Mouse (Mus musculus) heart, adult 18-20 months (tissue): ENCODE data around the gene Cnst. TPM values are rescaled to one million over a fixed set of nuclear protein-coding genes. Genes with fewer than 3 reads are reported as not detected.

ENCODE experiments used
- DNase-seq, 2 experiments: peaks; one replicate each; pipeline ENCODE4 v3.0.0; 2021 to 2022; ENCODE audit warnings: mixed read lengths in 1 of 2
- total RNA-seq, 2 experiments: library from RNA; stranded (reverse); gene quantifications; 2 replicates each; pipeline ENCODE4 v1.2.3; 2021

Cnst gene
- total RNA-seq, 2 experiments from 2014 or later: 43.9 to 47.2 TPM

GRCm38 (mm10) chr1:179592143-179592542, 46.0 kb downstream of the Cnst start:
- DNase-seq: no peak

- no peak for DNase-seq
These were observed 46.8 kb downstream of the Cnst start for GRCm38 (mm10) chr1:179592972-179593371.

GRCm38 (mm10) chr1:179598386-179598785, 52.2 kb downstream of the Cnst start:
- no peak for DNase-seq

GRCm38 (mm10) chr1:179604526-179604925, 58.4 kb downstream of the Cnst start:
- no peak for DNase-seq

GRCm38 (mm10) chr1:179606004-179606723, 60.0 kb downstream of the Cnst start:
- DNase-seq: peak; percentile 38 to 52

- no peak for DNase-seq
These were observed 62.4 kb downstream of the Cnst start for GRCm38 (mm10) chr1:179608521-179608920.

- no peak for DNase-seq
These were observed 63.7 kb downstream of the Cnst start for GRCm38 (mm10) chr1:179609724-179610505.

GRCm38 (mm10) chr1:179611182-179611581, 65.0 kb downstream of the Cnst start:
- no peak for DNase-seq

GRCm38 (mm10) chr1:179612418-179612817, 66.2 kb downstream of the Cnst start:
- DNase-seq: no peak

GRCm38 (mm10) chr1:179612986-179613505, 66.9 kb downstream of the Cnst start:
- no peak for DNase-seq

GRCm38 (mm10) chr1:179617426-179617825, 71.3 kb downstream of the Cnst start:
- DNase-seq: no peak

- no peak for DNase-seq
These were observed 76.5 kb downstream of the Cnst start for GRCm38 (mm10) chr1:179622665-179623064.

GRCm38 (mm10) chr1:179623657-179624056, 77.5 kb downstream of the Cnst start:
- DNase-seq: peak; percentile 29 to 68

GRCm38 (mm10) chr1:179624354-179624753, 78.2 kb downstream of the Cnst start:
- peak; percentile 36 to 79 for DNase-seq

GRCm38 (mm10) chr1:179627855-179628254, 81.7 kb downstream of the Cnst start:
- DNase-seq: no peak

- DNase-seq: no peak
These were observed 82.4 kb downstream of the Cnst start for GRCm38 (mm10) chr1:179628438-179629106.

- no peak for DNase-seq
These were observed 83.1 kb downstream of the Cnst start for GRCm38 (mm10) chr1:179629276-179629675.

- no peak for DNase-seq
These were observed 86.7 kb downstream of the Cnst start for GRCm38 (mm10) chr1:179632746-179633413.

- DNase-seq: peak in 1 of 2 experiments; percentile 56
These were observed 87.2 kb downstream of the Cnst start for GRCm38 (mm10) chr1:179633414-179633752.

GRCm38 (mm10) chr1:179634159-179634558, 88.0 kb downstream of the Cnst start:
- DNase-seq: no peak

- DNase-seq: no peak
These were observed 96.6 kb downstream of the Cnst start for GRCm38 (mm10) chr1:179642726-179643125.

- peak in 1 of 2 experiments; percentile 37 for DNase-seq
These were observed 98.0 kb downstream of the Cnst start for GRCm38 (mm10) chr1:179644151-179644550.
